Mouse (Mus musculus): Measurements from ENCODE around the gene Yipf7.

Gene Yipf7

DNA sequence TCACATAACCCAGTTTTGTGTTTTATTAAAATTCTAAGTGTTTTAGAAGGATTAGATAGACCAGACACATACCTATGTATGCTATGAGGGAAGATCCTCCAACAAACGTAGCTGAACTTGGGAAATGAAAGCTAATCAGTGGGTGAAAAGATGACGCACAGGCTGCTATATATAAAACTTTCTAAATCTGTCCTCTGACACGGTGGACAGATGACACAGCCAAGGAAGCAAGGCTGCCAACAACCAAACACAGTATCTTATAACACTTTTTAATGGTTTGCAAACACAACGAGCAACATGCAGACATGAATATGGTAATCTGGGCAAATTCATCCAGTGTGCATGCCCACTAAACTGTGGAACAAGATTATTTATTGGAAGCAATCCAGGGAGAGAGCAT is at the start of gene Yipf7:
Gene Yipf7, minus strand, starts transcription at position 160 of the 400 bp plus-strand sequence.
- DNase-seq = no peak

DNA sequence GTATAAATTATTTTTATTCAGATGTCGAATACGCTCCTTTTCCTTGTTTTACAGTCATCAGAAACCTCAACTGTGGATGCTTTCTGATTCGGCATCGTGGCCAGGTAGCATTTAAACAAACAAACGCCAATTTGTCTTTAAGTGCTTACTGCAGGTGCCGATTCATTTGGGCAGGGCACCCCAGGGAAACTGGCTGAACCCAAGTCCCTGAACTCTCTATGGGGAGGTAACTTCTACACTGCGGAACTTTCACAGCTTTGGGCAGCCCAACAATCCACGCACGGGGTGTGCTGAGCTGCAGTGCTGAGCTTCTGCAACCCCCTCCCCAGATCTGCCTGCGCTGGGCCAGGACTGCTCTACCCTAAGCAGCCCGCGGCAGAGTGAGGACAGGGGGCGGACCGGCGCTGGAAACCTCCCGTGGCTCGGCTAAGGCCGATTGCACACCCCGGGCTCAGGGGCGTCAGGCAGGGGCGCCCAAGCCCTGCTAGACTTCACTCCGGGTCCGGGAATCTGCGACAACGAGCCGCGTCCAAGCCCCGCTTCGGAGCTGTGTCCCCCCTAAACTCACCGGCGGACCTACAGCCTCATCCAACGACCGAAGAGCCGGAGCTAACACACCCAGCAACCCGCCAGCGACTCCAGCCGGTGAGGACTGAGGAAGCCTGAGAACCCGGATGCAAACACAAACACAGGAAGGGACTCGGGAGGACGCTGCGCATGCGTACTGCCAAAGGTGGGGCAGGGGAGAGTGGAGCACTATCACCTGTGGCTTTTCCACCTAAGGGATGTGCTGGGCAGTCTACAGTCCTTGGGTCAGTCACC is 49.4 kb upstream of the Yipf7 start, which contains the start of gene Gnpda2:
Gene Gnpda2, minus strand, starts transcription at position 701 of the 822 bp plus-strand sequence.
- DNase-seq = peak; percentile 89 to 93

DNA sequence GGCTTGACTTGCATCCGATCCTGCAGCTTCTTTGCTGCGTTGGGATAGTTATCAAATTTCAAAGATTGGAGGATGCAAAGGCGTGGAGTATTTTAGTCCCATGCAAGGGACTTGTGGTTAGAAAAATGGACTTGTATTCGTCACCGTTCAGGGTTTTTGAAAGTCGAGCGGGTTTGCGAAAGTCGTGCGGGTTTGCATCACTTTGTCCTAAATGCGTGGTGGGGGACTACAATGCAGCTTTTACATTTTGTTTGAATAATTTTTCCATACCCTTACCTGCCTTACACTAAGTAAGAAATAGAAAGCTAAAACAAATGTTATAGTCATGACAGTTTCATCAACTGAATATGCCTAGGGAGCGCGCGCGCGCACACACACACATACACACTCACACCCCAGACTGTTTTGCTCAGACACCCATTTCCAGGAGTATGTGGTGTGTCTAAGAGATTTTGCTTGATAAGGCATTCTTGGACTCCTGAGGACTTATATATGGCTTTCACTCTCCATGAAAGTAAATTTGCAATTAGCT is 15.0 kb upstream of the Yipf7 start:
- DNase-seq = peak; percentile 26 to 37

DNA sequence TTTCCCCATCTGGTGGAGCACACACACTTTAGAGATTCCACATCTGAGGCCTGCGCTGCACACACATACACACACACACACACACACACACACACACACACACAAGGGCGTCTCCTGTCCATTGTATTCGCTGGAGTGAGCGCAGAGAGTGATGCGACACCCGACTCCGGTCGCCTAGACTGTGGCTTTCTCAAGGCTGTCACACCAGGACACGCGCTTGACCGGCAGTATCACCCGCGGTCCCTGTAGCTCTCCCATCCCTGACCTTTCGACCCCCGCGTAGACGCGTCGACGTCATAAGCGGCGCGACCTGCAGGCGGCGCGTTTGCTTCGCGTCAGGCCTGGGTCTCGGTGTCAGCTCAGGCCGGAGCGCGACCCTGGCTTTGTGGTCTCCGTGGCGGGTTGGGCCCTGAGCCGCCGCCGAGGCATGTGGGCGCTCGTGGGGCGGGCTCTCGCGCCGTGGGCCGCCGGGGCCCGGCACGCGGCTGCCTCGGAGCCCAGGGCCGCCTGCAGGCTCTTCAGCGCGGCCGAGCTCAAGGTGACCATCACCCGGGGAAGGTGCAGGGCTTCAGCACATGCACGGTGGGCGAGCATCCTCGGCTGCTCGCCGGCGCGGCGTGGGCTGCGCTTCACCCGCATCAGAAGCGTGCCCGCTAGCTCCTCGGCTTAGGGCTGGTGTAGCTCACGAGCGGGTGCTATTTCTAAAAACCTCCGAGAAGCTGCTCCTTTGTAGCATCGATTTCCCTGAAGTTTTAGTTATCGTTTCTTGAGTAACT is 14.4 kb upstream of the Yipf7 start, which contains the start of gene Guf1:
Gene Guf1, plus strand, starts transcription at position 296 of the 776 bp plus-strand sequence.
- DNase-seq = peak; percentile 99 to 100

DNA sequence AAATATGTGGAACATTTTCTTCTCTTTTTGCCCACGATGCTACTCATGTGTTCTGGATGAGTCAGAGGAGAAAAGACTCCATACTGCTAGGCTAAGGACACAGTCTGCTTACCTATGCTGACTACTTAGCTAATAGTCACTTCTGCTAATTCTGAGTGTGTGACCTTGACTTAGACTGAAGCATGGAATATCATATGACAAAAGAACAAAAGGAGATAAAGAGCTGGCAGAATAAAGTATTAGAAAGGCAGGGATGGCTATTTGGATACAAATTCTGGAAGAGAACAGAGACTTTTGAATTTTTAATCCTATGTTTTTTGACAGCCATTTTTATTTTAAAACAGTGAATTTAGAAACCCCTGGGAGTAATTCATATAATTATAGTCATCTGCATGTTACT is 768 bp downstream of the Yipf7 start:
- no peak for DNase-seq

DNA sequence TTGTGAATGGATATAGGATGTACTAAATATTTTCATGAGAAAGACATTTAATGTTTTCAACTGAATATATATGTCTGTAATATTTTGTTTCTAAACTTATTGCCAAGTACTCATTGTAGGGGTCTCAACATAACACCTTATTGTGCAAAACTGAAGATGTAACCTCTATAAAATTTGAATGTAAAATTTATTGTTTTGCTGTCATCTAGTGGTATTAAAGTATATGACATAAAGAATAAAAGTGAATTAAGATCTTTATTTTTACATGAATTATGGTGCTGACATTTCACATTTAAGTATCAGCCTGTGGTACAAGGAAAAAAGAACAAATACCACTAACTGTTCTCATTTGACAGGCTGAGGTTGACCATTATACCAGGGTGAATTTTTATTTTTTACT is 18.5 kb downstream of the Yipf7 start:
- DNase-seq = no peak

DNA sequence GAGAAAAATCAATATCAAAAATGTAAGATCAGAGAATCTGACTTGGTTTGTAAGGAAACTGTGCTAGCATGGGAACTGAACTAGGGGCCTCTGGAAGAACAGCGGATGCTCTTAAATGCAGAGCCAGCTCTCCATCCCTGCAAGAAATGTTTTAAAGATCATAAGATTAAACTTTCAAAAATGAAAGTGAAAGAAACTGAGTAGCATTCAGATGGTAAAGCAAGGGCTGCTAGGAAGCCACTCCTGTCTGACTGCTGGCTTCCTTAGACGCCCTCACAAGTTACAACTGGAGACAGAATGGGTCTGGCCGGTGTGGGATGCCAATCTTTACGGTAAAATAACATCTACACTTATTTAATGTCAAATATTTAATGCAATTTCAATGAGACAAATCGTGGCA is 20.4 kb downstream of the Yipf7 start:
- no peak for DNase-seq

DNA sequence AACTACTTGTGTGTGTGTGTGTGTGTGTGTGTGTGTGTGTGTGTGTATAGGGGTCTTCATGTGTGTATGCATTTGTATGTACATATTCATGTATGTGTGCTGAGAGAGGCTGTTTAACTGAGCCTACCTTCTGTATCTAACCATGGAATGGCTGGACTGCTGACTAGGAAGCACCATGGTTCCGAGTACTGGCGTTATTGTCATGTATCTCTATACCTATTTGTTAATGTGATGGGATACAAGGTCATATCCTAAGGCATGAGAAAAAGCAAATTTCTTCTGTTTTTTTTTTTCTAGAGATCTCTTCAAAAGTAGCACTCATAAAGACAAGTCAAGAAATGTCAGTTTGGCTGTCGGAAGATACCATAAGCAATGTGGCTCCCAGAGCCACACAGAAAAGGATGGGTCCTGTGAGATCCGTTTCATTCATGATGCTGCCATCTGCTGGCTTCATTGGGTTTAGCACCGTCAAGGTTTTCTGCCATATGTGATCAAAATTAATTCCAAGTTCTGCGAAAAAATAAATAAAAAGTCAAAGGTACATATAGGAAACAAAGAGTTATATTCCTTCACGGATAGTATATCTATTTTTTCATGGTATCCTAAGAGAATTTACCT is 21.7 kb downstream of the Yipf7 start:
- DNase-seq = peak; percentile 83 to 84

DNA sequence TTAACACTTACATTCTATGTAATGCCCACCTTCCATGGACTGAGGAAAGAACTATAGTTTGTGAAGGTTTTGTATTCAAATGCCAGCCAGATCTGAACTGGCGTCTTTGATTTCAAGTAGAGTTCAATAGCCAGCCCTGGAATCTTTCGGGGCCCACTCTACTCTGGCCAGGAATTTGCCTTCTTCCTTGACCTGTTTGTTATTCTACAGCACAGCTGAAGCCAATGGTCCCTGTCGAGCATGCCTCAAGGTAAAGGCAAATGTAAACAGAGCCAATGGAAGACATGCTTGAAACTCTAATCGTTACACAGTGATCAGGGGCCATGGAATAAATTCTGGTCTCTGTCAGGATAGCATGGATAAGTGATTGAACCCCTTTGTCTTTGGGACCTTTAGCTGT is 30.2 kb downstream of the Yipf7 start:
- DNase-seq = no peak

DNA sequence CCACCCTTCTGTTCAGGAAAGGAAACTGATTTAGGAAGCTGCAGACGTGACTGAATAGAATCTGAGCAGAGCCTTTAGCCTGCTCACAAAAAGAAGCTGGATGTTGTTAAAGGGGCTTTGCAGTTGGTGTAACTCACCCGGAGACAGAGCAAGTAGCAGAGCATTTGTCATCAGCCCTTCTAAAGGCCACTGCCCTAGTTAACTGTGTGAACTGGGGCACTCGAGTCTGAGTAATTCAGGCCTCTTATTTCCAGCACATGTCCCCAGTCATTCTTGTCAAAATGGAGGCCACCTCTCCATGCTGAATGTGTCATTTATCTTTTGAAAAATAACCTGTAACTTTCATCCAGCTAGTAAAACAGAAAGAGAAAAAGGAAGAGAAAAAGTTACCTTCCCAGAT is 30.8 kb downstream of the Yipf7 start:
- no peak for DNase-seq

DNA sequence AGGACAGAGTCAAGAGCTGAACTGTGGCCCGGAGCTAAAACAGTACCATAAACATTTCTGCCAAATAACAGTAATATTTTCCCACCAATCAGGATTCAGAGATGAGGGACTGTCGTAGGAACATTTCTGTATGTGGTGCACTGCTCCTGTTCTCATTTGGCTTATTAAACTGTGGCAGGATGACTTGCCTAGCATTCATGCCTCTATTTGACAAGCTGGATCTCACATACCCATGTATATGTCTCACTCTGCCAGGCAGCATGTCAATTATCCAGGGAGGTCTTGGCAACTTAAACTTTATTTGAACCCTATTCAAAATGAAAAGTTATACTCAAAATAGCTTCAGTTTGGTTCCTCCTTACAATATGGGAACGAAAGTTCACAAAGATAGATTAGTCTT is 35.4 kb downstream of the Yipf7 start:
- no peak for DNase-seq

DNA sequence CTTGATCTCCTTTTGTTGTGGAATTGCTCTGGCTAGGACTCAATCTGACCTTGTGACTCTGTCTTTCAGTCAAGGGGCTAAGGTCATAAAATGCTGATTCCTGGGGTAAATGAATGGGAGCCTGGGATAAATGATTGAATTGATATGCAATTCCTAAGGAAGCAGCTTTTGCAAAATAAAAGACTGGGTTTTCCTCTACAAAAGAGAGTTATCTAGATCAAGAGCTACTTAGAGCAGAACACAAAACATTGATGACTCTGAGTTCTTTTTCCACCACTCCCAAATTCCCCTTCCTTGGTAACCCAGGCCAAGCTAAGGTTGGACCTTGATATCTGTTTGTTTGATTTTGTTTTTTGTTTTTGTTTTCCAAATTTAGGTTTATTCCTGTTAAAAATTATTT is 53.4 kb downstream of the Yipf7 start:
- no peak for DNase-seq

DNA sequence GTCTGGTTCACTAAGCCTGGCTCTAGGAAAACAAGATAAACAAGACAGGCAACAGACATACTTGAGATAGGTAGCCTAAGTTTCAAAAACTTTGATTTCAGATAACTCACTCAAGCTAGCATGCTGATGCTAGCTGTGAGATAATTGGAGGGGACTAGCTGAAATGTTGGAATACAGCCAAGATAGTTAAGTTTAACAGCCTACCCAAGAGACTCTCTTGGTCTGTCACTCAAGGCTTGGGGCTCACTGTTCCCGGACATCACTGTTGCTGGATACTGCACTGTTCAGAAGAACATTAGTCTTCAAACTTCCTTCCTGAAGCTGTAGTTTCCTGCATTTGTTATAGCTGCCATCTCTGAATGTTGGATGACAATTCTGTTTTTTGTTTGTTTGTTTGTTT is 74.9 kb downstream of the Yipf7 start:
- DNase-seq = no peak

Measured in cerebellum, postnatal 14 days (tissue).